Mouse (Mus musculus) kidney, adult 2 months (tissue): ENCODE measurements at regions not wholly inside any gene's neighbourhood (a gene's known extent, or its start where the extent isn't known, plus 50 kb on each side); places are given as distances from the start of the nearest gene placed in this dataset.

ENCODE experiments used
- CTCF ChIP-seq: fragments of 200-500 bp; conservative IDR thresholded peaks from 2 replicates; pipeline ENCODE4 v1.5.1; 2011; ENCODE audit warnings: low read depth, mild to moderate bottlenecking, control low read depth, low read length, moderate library complexity, mixed read lengths; ENCODE audit not compliant: insufficient read depth, insufficient read length
- POLR2A ChIP-seq: fragments of 200-500 bp; IDR thresholded peaks from one replicate; pipeline ENCODE4 v1.6.1; 2011; ENCODE audit warnings: low read depth, low read length, control low read depth

GRCm38 (mm10) chr5:84811460-84811859 lies 394.3 kb upstream of the Epha5 start:
- TF ChIP-seq CTCF: no peak
- no peak for TF ChIP-seq POLR2A
